Mouse (Mus musculus): ENCODE data around the gene Gm38394.

The Gm38394 gene

GRCm38 (mm10) chr1:133571293-133571692 lies 89.8 kb downstream of the Gm38394 start:
- DNase-seq (ENCODE audit: low spot score), result no peak
